Mouse (Mus musculus) brain, embryonic 14.5 days (tissue): ENCODE measurements around the gene Tnfrsf17.

Experiments
- CTCF ChIP-seq: fragments of 200-500 bp; IDR thresholded peaks from 2 replicates; pipeline ENCODE4 v1.5.1; 2012; ENCODE audit warnings: inconsistent platforms, mild to moderate bottlenecking, moderate library complexity, borderline replicate concordance; ENCODE audit not compliant: insufficient read depth, insufficient read length; ENCODE audit errors: extremely low read depth
- POLR2A ChIP-seq: fragments of 200-500 bp; IDR thresholded peaks from 2 replicates; pipeline ENCODE4 v1.6.1; 2012; ENCODE audit warnings: mild to moderate bottlenecking, inconsistent platforms, borderline replicate concordance; ENCODE audit not compliant: poor library complexity, insufficient read depth, insufficient read length, severe bottlenecking; ENCODE audit errors: extremely low read depth

DNA sequence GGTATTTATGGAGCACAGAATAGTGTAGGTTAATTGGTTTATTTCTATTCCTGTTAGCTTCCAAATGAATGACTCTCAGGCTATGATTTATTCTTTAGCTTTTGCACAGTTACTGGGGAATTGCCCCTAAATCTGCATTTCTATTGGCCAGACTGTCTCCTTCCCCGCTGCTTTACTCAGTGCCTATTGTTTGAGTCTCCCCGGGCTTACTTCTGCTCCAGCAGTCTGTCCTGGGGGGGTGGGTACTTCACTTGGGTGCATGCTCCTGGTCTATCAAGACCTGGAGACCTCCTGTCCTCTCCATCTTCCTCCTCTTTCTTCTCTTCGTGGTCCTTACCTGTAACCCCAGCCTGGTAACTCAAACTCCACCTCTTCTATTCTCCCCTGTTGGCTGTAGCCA, 36.7 kb upstream of the Tnfrsf17 start:
- TF ChIP-seq CTCF (no peak), POLR2A (no peak)
